Mouse (Mus musculus) central nervous system, embryonic 11.5 days (tissue): ENCODE results near the gene Isoc2b. TPM values are rescaled to one million over a fixed set of nuclear protein-coding genes. Genes with fewer than 3 reads are reported as not detected.

ENCODE experiments used
- polyA plus RNA-seq: library from polyadenylated mRNA; depleted of rRNA; stranded (reverse); fragments of >200 nt; gene quantifications from 2 replicates; pipeline ENCODE4 v1.2.3, GENCODE M21; 2012; rRNA removed

The Isoc2b gene
- 2.3 and 2.8 TPM in 2 replicates for polyA plus RNA-seq

GRCm38 (mm10) chr7:4870133-4870532 is at the start of gene Isoc2b:
Isoc2b (minus strand) TSS chr7:4870258.

GRCm38 (mm10) chr7:4915007-4915665 is 45.1 kb upstream of the Isoc2b start, which contains the start of gene Zfp628:
Zfp628 (plus strand) TSS chr7:4915217.

GRCm38 (mm10) chr7:4906466-4906950 is 36.5 kb upstream of the Isoc2b start, which contains the start of gene Gm36210:
Gm36210 (minus strand) TSS chr7:4906516.

GRCm38 (mm10) chr7:4876753-4877221 is 6.7 kb upstream of the Isoc2b start, which contains the start of gene Isoc2a:
Isoc2a (plus strand) TSS chr7:4877153.

GRCm38 (mm10) chr7:4844245-4844916 is 25.7 kb downstream of the Isoc2b start, which contains the start of gene Shisa7:
Shisa7 (minus strand) TSS chr7:4844696.

GRCm38 (mm10) chr7:4812303-4813104 is 57.6 kb downstream of the Isoc2b start, which contains the start of gene Ube2s:
Ube2s (minus strand) TSS chr7:4812590.

Other genes starting within 250 kb of the Isoc2b start
- gene Tmem86b, start 238.8 kb downstream of the Isoc2b start, polyA plus RNA-seq = 25.3 and 29.9 TPM in 2 replicates
- gene Ppp6r1, start 211.2 kb downstream of the Isoc2b start, polyA plus RNA-seq = 80.4 and 91.8 TPM in 2 replicates
- 57.7 and 58.5 TPM in 2 replicates for gene Hspbp1, start 185.2 kb downstream of the Isoc2b start, polyA plus RNA-seq
- gene Brsk1, start 179.7 kb downstream of the Isoc2b start, polyA plus RNA-seq = 43.1 and 53.5 TPM in 2 replicates
- gene Tmem150b, start 145.0 kb downstream of the Isoc2b start, polyA plus RNA-seq = 0.12 TPM in 1 of 2 replicates, not detected in the other
- 164 and 180 TPM in 2 replicates for gene Kmt5c, start 130.1 kb downstream of the Isoc2b start, polyA plus RNA-seq
- gene Cox6b2, start 117.2 kb downstream of the Isoc2b start, polyA plus RNA-seq = 73.2 and 102 TPM in 2 replicates
- gene Fam71e2, start 99.0 kb downstream of the Isoc2b start, polyA plus RNA-seq = not detected in 2 replicates
- gene Il11, start 87.4 kb downstream of the Isoc2b start, polyA plus RNA-seq = 0.10 and 0.12 TPM in 2 replicates
- gene Tmem190, start 87.3 kb downstream of the Isoc2b start, polyA plus RNA-seq = not detected in 2 replicates
- 2.8 and 3.2 TPM in 2 replicates for gene Tmem238, start 80.6 kb downstream of the Isoc2b start, polyA plus RNA-seq
- 672 and 775 TPM in 2 replicates for gene Rpl28, start 77.4 kb downstream of the Isoc2b start, polyA plus RNA-seq
- 468 and 512 TPM in 2 replicates for gene Ube2s, start 57.7 kb downstream of the Isoc2b start, polyA plus RNA-seq
- 14.0 and 22.4 TPM in 2 replicates for gene Shisa7, start 25.6 kb downstream of the Isoc2b start, polyA plus RNA-seq
- gene Isoc2a, start 6.9 kb upstream of the Isoc2b start, polyA plus RNA-seq = 9.2 TPM in 2 replicates
- 0.17 and 0.24 TPM in 2 replicates for gene Gm36210, start 36.3 kb upstream of the Isoc2b start, polyA plus RNA-seq
- gene Zfp628, start 45.0 kb upstream of the Isoc2b start, polyA plus RNA-seq = 11.2 and 12.9 TPM in 2 replicates
- gene Nat14, start 51.8 kb upstream of the Isoc2b start, polyA plus RNA-seq = 7.2 and 22.6 TPM in 2 replicates
- 5.9 and 6.9 TPM in 2 replicates for gene Ssc5d, start 55.5 kb upstream of the Isoc2b start, polyA plus RNA-seq
- gene Sbk2, start 94.1 kb upstream of the Isoc2b start, polyA plus RNA-seq = 0.41 and 0.44 TPM in 2 replicates
- gene Sbk3, start 100.9 kb upstream of the Isoc2b start, polyA plus RNA-seq = 0.06 and 0.21 TPM in 2 replicates
- 98.6 and 106 TPM in 2 replicates for gene Zfp579, start 125.9 kb upstream of the Isoc2b start, polyA plus RNA-seq
- 6.5 and 9.5 TPM in 2 replicates for gene Zfp524, start 144.2 kb upstream of the Isoc2b start, polyA plus RNA-seq
- 48.2 and 52.4 TPM in 2 replicates for gene Fiz1, start 144.4 kb upstream of the Isoc2b start, polyA plus RNA-seq
- gene Gm44973, start 145.2 kb upstream of the Isoc2b start, polyA plus RNA-seq = not detected in 2 replicates
- 34.0 and 43.5 TPM in 2 replicates for gene Zfp865, start 150.1 kb upstream of the Isoc2b start, polyA plus RNA-seq
- 11.1 and 13.0 TPM in 2 replicates for gene Ccdc106, start 150.3 kb upstream of the Isoc2b start, polyA plus RNA-seq
- not detected in 2 replicates for gene 4632433K11Rik, start 163.9 kb upstream of the Isoc2b start, polyA plus RNA-seq
- gene Zfp784, start 168.2 kb upstream of the Isoc2b start, polyA plus RNA-seq = 2.4 and 4.1 TPM in 2 replicates
- 32.5 and 35.1 TPM in 2 replicates for gene Zfp580, start 181.3 kb upstream of the Isoc2b start, polyA plus RNA-seq
- gene U2af2, start 191.9 kb upstream of the Isoc2b start, polyA plus RNA-seq = 437 and 455 TPM in 2 replicates
- 105 and 111 TPM in 2 replicates for gene Epn1, start 210.0 kb upstream of the Isoc2b start, polyA plus RNA-seq
- not detected in 2 replicates for gene Rfpl4, start 246.7 kb upstream of the Isoc2b start, polyA plus RNA-seq